Mouse (Mus musculus) thymus, postnatal 36 days (tissue): ENCODE data around the gene Krt42.
"Not testable (repeated sequence)": the region's sequence is repeated elsewhere in the genome, so short reads cannot be mapped to it uniquely, and the experiment has no call there.

Source experiments
- DNase-seq, 2 experiments: peaks; one replicate each; pipeline ENCODE4 v3.0.0; 2022; ENCODE audit warnings: mixed read lengths in 2 of 2

The Krt42 gene

DNA sequence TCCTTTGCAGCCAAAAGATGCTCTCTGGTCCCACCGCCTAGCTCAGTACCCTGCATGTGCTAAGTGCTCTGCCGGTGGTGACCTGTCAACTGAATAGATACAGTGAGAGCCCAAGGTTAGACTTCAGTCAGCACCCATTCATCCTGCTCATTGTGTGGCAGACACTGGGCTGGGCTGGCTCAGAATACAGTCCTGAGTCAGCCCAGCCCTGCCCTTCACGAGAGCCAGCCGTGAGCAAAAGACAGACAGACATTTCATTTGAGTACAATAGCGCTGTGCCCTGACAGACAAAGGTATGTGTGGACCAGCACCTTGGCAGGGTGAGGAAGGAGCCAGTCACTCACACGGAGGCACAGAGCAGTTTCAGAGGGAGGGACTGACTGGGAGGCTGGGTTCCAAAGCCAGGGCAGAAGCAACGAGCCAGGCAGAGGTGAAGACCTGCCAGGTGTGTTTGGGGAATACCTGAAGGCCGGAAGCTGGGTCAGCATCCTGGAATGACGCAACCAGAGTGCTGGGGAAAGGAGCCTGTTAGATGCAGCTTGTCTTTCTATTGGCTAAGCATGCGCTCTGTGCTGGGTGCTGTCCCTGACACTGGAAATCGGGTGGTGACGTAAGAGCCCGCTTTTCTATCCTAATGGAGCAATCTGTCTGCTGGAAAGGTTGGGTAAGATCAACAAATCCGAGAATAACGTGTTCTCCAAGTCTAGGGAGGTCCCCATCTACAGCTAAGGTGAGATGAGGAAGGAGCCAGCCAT lies 8.2 kb upstream of the Krt42 start:
- DNase-seq: no peak

DNA sequence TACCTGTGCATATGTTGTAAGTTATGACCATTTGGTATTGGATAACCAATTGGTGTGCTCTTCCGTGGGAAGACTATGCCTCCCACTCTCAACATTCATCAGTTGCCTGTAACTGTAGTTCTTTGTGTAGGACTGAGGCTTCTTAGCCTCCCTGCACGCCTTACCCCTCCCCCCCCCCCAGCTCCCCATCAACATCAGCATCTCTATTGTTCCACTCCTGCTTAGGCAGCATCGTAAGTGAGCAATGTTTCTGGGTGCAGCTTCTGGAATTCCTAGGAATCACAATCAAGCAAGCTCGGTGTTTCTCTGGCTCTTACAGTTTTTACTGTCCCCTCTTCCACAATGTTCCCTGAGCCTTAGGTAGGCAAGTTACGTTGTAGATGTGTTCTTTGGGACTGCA lies 5.8 kb upstream of the Krt42 start:
- DNase-seq: no peak

DNA sequence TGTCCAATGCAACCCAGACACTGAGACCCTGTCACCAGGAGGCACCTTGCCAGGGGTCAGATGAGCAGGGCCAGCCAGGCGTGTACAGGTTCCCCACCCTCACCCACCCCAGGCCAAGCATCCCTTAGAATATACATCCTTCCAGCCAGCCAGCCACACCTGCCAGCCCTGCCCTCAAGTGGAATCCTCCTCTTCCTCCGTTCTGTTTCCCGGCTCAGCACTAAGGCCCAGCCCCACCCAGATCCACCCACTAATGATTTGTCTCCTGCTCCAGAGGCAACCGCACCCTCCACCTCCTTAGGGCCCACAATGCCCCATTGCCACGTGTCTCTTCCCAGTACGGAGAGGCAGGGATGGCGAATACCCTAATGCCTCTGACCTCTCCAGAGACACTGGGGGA lies 5.0 kb upstream of the Krt42 start:
- DNase-seq: no peak

DNA sequence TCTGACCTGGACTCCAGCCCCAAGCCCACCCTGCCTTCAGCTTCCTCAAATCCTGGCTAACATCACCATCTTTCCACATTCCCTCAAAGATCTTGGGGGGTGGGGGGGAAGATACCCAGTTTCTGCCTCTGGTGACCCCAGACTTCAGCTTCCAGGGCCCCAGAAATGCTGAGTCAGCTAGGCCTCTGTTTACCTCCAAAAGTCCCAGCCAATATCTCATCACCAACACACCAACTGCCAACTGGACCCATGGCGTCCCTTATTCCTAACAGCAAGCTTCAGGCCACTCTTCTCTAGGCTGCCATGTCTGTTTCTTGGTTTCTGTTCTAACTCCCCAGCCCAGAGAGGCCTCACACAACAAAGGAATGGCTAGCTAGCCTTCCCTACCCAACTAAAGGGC lies 2.2 kb upstream of the Krt42 start:
- no peak for DNase-seq

DNA sequence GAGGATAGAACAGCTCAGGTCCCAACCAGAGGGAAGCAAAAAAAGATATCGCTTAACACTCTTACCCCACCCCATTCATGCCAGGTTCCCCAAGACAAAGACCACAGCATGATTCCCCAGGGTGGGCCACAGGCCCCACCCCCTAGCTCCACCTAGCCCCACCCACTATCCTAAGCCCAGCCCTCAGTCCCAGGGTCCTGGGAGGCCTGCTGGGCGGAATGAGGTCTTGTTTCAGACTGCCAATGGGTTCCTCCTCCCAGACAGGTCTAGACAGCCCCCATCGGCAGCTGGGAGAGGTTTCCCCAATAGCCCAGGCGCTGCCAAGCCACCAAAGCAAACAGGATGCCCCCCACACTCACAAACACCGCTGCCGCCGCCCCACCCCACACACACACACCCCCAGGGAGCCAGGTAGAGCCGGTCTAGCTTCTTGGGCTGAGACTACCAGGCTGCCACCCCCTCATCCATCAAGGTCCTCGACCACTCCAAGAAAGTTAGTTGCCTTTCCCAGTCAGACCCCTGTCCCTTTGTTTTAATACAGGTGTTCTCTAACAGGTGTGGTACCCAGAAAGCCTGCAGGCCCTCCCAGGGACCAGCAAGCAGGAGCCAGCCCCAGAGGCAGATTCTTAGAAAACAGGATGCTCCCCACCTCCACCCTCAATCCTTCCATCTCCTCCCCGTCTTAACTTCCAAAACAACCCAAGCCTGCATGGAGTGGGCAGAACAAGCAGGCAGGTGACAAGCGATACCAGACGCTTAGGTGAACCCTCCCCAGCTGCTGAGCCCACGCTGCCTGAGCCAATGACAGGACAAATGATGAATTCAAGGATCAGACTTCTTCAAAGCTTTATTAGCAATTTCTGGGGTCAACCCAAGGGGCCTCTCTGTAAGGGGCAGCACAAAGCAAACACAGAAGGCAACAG lies 7.4 kb downstream of the Krt42 start:
- no peak for DNase-seq

DNA sequence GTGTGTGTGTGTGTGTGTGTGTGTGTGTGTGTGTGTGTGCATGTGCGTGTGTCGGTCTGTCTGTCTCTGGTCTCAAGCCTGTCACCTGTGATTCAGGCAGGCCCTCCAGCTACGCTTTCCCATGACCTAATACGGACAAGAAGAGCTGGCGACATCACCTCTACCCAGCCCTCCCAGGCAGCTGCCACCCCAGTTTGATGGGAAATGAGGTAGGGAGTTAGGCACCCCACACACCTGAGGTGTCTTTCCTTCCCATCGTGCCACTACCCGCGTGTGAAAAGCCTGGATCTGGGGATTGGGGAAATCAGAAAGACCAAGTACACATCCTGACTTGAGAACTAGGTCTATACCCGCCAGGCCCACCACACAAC lies 8.5 kb downstream of the Krt42 start:
- no peak for DNase-seq

DNA sequence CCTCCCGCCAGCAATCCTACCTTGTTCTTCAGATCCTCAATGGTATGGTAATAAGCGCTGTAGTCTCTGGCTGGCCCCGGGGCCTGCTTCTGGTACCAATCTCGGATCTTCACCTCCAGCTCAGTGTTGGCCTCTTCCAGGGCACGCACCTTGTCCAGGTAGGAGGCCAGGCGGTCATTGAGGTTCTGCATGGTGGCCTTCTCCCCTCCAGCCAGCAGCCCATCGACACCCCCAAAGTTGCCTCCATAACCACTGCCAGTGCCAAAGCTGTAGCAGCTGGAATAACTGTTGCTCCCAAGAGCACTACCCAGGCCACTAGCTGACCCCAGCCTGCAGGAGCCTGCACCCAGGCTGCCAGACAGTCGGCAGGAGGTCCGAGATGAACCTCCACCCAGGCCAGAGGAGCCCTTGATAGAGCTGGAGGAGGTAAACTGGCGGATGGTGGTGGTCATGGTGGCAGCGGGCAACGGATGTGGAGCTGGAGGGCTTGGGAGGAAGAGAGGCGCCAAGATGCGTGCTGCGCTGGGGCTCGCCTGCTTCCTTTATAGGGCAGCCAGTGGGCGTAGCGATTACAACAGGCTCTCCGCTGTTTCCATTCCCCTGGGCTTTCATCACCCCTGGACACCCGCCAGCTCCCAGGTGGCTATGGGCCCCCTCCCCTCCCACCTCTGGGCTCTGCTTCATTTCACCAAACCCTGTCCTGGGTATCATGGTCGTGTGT lies 9.0 kb downstream of the Krt42 start, which contains the start of gene Krt17:
Gene Krt17, minus strand, starts transcription at position 516 of the 721 bp plus-strand sequence.
- no peak for DNase-seq

DNA sequence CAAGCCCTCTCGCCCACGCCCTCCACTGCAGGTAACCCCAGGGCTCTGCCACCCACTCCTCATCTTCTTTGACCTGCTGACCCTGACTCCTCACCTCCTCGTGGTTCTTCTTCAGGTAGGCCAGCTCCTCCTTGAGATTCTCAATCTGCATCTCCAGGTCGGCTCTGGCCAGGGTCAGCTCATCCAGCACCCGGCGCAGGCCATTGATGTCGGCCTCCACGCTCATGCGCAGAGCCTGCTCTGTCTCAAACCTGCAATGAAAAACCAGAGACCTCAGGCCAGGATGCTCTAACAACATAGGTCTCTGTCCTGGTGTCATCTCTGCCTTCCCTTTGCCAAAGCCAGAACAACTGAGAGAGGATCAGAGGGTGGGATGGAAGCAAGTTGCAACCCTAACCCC lies 10.6 kb downstream of the Krt42 start:
- DNase-seq: no peak

DNA sequence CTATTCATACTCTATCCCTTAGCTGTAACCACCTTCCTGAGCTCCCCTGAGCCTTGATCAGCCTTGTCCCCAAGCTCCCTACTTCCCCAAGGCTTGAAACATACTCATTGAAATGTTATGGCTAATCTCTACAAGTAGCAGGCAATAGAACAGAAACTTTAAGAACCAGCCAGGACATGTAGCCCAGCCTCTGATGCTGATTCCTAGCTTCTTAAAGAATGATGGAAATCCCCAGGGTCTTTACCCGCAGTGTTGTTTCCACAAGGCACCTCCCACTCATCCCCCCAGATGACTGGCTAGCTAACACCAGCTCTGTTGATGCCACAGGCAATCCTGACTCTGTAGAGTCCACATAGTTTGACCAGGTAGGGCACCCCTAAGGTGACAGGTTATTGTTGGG lies 11.7 kb downstream of the Krt42 start:
- DNase-seq: no peak

DNA sequence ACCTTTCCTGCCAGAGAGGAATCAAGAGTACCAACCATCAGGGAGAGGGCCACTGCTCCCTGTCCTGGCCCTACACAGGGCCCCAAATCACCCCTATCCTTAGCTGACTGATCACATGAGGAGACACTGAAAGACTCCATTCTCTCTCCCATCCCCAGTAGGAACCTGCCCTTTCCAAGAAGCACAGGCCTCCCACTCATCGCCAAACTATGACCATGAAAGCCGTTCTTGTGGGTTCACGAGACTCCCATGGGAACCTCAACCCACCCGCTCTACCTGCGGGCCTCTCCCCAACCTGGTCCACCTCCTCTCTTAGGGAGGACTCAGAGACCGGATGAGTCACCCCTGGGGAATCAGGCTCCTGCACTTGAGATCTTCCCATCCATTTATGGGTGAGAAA lies 14.2 kb downstream of the Krt42 start:
- no peak for DNase-seq

DNA sequence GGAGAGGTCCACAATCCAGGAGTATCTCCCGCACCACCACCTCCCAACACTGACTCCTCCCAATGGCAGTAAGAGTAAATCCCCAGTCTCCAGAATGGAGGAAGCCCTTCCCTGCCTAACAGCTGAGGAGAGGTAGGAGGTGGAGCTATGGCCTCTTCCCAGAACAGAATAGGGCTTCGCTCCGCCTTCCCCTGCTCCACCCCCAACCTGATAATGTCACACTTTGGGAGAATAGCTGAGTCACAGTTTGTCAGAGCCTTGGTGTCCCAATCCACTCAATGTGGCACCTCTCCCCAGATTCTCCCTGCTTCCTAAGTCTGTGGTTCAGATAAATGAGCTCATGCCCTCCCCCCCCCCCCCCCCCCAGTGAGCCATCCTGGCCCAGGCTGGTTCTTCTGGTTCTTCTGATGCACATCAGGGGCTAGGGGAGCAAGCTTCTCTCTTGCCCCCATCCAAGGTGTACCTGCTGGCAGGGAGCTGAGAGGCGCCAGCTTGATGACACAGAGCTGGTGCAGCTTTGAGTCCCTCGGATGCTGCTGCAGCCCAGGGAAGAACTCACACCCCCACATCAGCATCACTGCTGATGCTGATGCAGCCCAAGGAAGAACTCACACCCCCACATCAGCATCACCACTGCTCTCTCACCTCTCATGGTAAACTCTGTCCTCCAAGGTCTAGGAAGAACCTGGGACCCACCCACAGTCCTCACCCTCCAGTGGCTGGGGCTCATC lies 15.1 kb downstream of the Krt42 start:
- DNase-seq: no peak

DNA sequence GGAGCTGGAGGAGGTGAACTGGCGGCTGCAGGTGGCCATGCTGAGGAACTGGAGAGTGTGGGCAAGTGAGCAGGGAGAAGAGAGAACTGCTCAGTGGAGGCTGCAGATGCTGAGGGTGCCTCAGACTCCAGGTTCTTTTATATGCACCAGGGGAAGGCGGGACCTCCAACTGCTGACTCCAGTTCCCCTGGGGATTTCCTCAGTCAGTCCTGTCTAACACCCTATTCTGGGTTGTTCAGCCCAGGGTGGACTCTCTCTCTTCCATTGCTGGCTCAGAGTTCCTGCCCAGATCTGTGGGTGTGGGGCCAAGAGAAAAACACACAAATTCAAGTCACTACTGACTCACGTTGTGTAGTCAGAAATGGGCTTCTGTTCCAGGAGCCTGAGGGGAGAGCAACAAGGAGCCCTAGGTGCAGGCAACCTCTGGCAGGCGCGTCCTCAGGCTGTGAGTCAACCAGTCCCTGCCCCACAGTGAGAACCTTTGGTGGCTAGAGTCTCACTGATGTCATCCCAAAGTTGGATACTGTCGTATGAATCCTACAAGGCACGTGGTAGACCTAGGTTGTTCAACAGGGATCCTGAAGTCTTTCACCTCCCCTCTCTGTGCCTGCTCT lies 20.7 kb downstream of the Krt42 start, which contains the start of gene Krt16:
Gene Krt16, minus strand, starts transcription at position 51 of the 614 bp plus-strand sequence.
- DNase-seq: no peak

DNA sequence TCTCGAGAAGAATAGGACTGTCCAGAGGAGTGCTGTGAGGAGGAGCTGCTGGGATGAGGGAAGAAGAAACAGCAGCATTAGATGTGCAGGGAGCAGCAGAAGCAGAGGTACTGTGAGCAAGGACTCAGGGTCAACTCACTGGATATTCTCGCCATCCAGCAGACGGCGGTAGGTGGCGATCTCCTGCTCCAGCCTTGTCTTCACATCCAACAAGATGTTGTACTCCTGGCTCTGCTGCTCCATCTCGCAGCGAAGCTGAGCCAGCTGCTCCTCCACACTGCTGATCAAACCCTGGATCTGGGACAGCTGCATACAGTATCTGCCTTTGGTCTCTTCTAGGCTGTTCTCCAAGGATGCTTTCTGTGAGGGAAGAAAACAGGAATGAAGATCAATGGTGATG lies 23.2 kb downstream of the Krt42 start:
- not testable (repeated sequence) for DNase-seq

DNA sequence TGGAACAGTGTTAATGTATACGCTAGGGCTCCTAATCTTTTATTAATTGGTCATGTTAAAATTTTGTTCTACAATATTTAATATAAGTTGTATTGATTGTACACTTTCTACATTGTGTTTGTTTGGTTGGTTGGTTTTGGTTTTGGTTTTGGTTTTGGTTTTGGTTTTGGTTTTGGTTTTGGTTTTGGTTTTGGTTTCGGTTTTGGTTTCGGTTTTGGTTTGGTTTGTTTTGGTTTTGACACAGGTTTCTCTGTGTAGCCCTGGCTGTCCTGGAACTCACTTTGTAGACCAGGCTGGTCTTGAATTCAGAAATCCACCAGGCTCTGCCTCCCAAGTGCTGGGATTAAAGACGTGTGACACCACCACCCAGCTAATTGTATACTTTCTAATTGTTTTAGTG lies 29.4 kb downstream of the Krt42 start:
- not testable (repeated sequence) for DNase-seq

DNA sequence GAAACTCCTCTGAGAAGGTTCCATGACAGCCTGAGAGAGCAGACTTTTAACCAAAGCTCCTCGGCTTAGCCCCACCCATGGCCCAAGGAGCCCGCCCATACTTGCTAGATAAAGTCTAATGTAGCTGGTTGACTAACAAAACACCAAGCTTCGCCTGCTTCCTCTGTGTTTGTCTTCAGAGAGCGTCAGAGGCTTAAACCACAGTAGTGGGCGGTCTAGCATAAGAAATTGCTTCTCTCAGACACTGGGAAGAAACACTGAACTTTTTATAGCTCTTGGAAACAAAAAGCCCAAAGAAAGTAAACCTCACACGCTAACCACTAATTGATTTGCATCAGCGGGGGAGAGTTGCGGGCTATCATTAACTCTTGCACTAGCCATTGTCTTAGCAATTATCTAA lies 47.9 kb downstream of the Krt42 start:
- DNase-seq: no peak

DNA sequence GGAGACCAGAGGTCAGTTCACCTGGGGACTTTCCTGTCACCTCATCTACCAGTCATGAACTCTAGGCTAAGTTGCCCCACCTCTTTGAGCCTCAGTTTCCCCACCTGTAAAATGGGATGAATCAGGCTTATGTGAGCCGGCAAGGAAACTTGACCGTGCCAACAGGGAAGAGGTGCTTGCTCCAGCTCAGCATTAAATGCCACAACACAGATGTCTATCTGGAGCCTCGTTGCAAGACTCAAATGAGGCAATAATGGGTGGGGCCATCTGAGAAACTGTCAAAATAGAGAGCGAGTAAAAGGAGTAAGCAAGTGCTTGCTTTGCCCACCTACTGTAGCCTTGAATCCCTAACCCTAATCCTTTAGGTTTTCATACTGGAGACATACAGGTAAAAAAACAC lies 50.4 kb downstream of the Krt42 start:
- DNase-seq: no peak
